Mouse (Mus musculus) C2C12 (cell line): Measurements from ENCODE around the gene Rere.

Source experiments
- CEBPB ChIP-seq: IDR thresholded peaks from one replicate; pipeline ENCODE4 v1.6.1; 2011; ENCODE audit warnings: low read depth, mild to moderate bottlenecking, control low read depth, moderate library complexity
- CTCF ChIP-seq: IDR thresholded peaks from one replicate; pipeline ENCODE4 v1.5.1; 2011; ENCODE audit not compliant: control insufficient read depth, insufficient read depth, insufficient read length
- FOSL1 ChIP-seq: IDR thresholded peaks from one replicate; pipeline ENCODE4 v1.8.0; 2011; ENCODE audit warnings: mild to moderate bottlenecking, low read length; ENCODE audit not compliant: poor library complexity, insufficient read depth, severe bottlenecking
- MAX ChIP-seq: IDR thresholded peaks from one replicate; pipeline ENCODE4 v1.6.1; 2011; ENCODE audit warnings: mild to moderate bottlenecking, control low read depth
- MYOD1 ChIP-seq: IDR thresholded peaks from one replicate; pipeline ENCODE4 v1.6.1; 2011; ENCODE audit warnings: low read depth; ENCODE audit not compliant: control insufficient read depth, insufficient read length
- MYOG ChIP-seq: IDR thresholded peaks from one replicate; pipeline ENCODE4 v1.6.1; 2011; ENCODE audit not compliant: control insufficient read depth, insufficient read length; ENCODE audit errors: extremely low read depth
- USF1 ChIP-seq: IDR thresholded peaks from one replicate; pipeline ENCODE4 v1.6.1; 2011; ENCODE audit warnings: low read depth, mild to moderate bottlenecking, control low read depth, moderate library complexity

DNA sequence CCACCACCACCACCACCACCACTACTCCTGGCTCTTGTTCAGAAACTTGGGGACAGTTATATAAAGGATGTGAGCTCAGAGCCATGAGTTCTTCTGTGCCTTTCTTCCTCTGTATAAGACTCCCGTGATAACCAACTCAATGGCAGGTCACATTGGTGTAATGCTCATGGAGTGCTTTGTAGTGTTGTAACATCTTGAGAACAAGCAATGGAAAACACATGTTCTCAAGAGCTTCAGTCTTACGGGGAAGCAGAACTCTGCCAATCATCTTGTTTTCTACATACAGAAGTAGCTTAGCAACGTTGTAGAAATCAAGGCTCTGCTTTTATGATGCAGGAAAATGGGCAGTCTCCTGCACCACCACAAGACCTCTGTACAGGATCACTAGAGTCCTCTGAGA lies 107.1 kb downstream of the Rere start:
- TF ChIP-seq MYOG (no peak), CTCF (no peak), USF1 (no peak), MYOD1 (no peak), MAX (no peak), FOSL1 (no peak), CEBPB (no peak)
